Mouse (Mus musculus): ENCODE measurements around the gene Pde4b. TPM values are rescaled to one million over a fixed set of nuclear protein-coding genes. Genes with fewer than 3 reads are reported as not detected.

Pde4b gene
- polyA plus RNA-seq, 1 experiment from 2014 or later = 25.7 TPM

DNA sequence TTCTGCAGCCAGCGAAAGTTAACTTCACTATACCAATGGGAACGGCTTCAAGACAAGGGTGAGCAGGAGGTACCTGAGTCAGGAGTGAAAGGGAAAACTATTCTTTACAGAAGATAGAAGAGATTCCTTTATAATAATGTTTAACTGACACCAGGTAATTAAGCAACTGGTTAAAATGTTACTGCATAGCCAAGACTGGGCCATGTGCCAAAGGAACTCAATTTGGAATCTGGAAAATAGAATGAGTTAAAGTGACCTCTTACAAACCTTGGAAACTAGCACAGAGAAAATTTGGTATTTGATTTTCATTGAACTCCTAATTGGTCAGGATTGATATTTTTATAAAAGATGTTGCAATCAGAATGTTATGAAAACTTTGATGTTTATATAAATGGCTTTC is 228.7 kb downstream of the Pde4b start:
- no peak overlapping the region for H3K4me2 ChIP-seq
- H3K36me3 ChIP-seq (ENCODE audit: insufficient read depth) = no peaks in the 10 kb centered on the region
- H3K27ac ChIP-seq (ENCODE audit: low read depth) = no peak overlapping the region
- H3K9me3 ChIP-seq (ENCODE audit: low read depth, low read length) = no peaks in the 10 kb centered on the region
- WGBS = 77% methylated on average over 2 of the region's 2 CpGs
- no peak for TF ChIP-seq CTCF (IDR thresholded peaks at IDR 0.05; ENCODE audit: low read depth)
- ATAC-seq (ENCODE audit: insufficient read depth) = no peak
- H3K9ac ChIP-seq = no peak overlapping the region
- no peaks in the 10 kb centered on the region for H3K4me1 ChIP-seq (ENCODE audit: insufficient read depth)
- no peak overlapping the region for H3K4me3 ChIP-seq (ENCODE audit: low read depth, low read length)
- no peaks in the 10 kb centered on the region for H3K27me3 ChIP-seq (ENCODE audit: insufficient read depth, low read length)
- peak; percentile 38 for DNase-seq

DNA sequence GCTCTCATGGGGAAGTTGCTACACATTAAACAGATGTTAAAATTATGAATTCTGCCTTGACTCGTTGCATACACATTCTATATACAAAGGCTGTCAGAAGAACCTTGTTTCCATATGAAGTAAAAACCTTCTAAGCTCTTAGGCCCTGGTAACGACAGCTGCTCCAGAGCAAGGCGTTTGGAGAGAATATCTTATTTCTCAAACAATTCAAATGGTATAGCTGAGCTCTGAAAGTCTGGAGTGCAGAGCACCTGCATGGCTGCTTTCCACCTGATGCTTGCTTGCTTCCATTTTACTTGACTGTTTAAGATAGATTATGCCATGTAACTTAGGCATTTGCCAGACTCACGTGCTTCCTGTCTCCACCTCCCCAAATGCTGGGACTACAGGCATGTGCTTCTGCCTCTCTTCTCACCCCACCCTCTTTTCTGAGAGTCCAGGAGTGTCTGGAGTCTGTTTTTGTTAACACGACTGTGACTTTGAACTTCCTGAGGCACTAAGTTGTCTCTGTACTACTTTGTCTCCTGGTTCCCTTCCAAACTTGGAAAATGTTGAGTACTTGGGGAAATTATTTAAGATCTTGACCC is 229.4 kb downstream of the Pde4b start:
- no peaks in the 10 kb centered on the region for H3K27me3 ChIP-seq (ENCODE audit: insufficient read depth, low read length)
- H3K36me3 ChIP-seq (ENCODE audit: insufficient read depth) = no peaks in the 10 kb centered on the region
- no peak for TF ChIP-seq CTCF (IDR thresholded peaks at IDR 0.05; ENCODE audit: low read depth)
- no peak for ATAC-seq (ENCODE audit: insufficient read depth)
- H3K4me3 ChIP-seq (ENCODE audit: low read depth, low read length) = no peak overlapping the region
- H3K27ac ChIP-seq (ENCODE audit: low read depth) = no peak overlapping the region
- WGBS = 44% methylated on average over 5 of the region's 5 CpGs
- no peak overlapping the region for H3K9ac ChIP-seq
- no peak overlapping the region for H3K4me2 ChIP-seq
- H3K4me1 ChIP-seq (ENCODE audit: insufficient read depth) = no peaks in the 10 kb centered on the region
- no peaks in the 10 kb centered on the region for H3K9me3 ChIP-seq (ENCODE audit: low read depth, low read length)
- no peak for DNase-seq

DNA sequence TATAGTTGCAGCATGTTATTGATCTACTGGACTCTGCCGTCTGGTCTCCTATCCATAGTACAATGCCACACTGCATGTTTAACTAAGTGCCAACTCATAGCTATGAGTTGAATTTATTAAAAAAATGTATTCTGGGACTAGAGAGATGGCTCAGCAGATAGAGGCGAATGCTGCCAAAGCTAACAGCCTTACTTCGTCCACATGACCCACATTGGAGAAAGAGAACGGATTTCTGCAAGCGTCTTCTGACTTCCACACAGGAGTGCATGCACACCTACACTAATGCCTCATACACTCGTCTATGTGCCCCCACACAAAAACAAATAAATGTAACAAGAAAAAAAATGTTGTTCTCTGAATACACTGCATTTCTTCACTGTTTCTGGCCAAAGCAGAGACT is 231.3 kb downstream of the Pde4b start:
- ATAC-seq (ENCODE audit: insufficient read depth) = no peak
- Histone ChIP-seq H3K9ac (no peak overlapping the region), H3K9me3 (ENCODE audit: low read depth, low read length) (no peaks in the 10 kb centered on the region), H3K27ac (ENCODE audit: low read depth) (no peak overlapping the region), H3K4me2 (no peak overlapping the region), H3K4me1 (ENCODE audit: insufficient read depth) (no peaks in the 10 kb centered on the region), H3K36me3 (ENCODE audit: insufficient read depth) (no peaks in the 10 kb centered on the region), H3K4me3 (ENCODE audit: low read depth, low read length) (no peak overlapping the region), H3K27me3 (ENCODE audit: insufficient read depth, low read length) (no peaks in the 10 kb centered on the region)
- 76% methylated on average over 6 of the region's 6 CpGs for WGBS
- no peak for TF ChIP-seq CTCF (IDR thresholded peaks at IDR 0.05; ENCODE audit: low read depth)
- DNase-seq = no peak

DNA sequence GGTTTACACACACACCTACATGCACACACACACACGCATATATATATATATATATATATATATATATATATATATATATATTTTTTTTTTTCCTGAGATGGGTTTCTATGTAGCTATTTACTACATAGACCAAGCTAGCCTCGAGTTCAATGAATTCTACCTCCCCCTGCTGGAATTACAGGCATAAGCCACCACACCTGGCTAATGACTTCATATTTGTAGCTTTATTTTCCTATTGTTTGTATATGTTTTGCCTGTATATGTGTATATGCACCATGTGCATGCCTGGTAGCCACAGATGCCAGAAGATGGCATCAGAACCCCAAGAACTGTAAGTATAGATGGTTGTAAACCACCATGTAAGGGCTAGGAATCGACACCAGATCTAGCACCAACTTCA is 234.0 kb downstream of the Pde4b start:
- Histone ChIP-seq H3K27ac (ENCODE audit: low read depth) (no peak overlapping the region), H3K4me2 (no peak overlapping the region), H3K36me3 (ENCODE audit: insufficient read depth) (no peaks in the 10 kb centered on the region), H3K4me1 (ENCODE audit: insufficient read depth) (no peaks in the 10 kb centered on the region), H3K9ac (no peak overlapping the region), H3K4me3 (ENCODE audit: low read depth, low read length) (no peak overlapping the region), H3K27me3 (ENCODE audit: insufficient read depth, low read length) (no peaks in the 10 kb centered on the region), H3K9me3 (ENCODE audit: low read depth, low read length) (no peaks in the 10 kb centered on the region)
- 60% methylated on average over 3 of the region's 3 CpGs for WGBS
- ATAC-seq (ENCODE audit: insufficient read depth) (no peak), DNase-seq (peak; percentile 8)
- TF ChIP-seq CTCF (IDR thresholded peaks at IDR 0.05; ENCODE audit: low read depth) = peak; percentile 17; the same call in 1 of the 2 replicates

DNA sequence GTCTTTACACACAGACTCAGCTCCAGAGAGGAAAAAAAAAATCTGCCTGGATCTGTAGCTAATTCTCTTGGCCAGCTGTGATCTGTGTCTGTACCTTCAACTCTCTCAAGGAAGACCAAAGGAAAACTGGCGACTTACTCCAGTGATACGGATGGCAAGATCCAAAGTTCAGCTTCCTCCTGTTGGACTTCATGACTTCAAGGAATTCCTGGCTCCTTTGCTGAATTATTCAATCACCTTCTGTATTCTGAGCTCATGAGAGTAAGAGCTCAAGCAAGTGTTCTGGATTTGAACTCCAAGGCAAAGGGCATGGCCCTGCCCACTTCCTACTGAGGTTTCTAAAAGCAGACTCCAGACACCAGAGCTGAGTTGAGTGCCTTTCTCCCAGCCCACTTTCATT is 245.0 kb downstream of the Pde4b start:
- no peak overlapping the region for H3K27ac ChIP-seq (ENCODE audit: low read depth)
- DNase-seq = no peak
- H3K36me3 ChIP-seq (ENCODE audit: insufficient read depth) = no peaks in the 10 kb centered on the region
- no peaks in the 10 kb centered on the region for H3K9me3 ChIP-seq (ENCODE audit: low read depth, low read length)
- H3K4me3 ChIP-seq (ENCODE audit: low read depth, low read length) = no peak overlapping the region
- H3K9ac ChIP-seq = no peak overlapping the region
- H3K4me1 ChIP-seq (ENCODE audit: insufficient read depth) = no peaks in the 10 kb centered on the region
- no peak for TF ChIP-seq CTCF (IDR thresholded peaks at IDR 0.05; ENCODE audit: low read depth)
- H3K27me3 ChIP-seq (ENCODE audit: insufficient read depth, low read length) = no peaks in the 10 kb centered on the region
- ATAC-seq (ENCODE audit: insufficient read depth) = no peak
- H3K4me2 ChIP-seq = no peak overlapping the region
- 80% methylated on average over 2 of the region's 2 CpGs for WGBS

DNA sequence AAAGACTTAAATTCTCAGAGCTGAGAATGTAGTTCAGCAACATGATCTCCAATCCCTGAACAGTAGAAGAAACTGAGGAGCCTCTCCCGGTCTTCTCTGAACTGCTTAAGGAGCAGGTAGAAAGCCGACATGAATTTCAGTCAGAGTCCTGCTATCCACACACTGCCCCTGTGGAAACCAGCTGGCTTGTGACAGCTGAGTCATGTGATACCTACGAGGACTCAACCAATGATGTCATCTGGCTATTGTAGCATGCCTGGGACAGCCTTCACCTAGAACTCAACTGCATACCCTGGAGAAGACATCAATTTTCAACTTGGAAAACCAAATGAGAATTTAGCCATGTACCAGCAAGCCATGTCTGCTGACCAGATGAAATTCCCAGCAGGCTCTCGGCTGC is 245.5 kb downstream of the Pde4b start:
- Histone ChIP-seq H3K4me3 (ENCODE audit: low read depth, low read length) (no peak overlapping the region), H3K9ac (no peak overlapping the region), H3K27ac (ENCODE audit: low read depth) (no peak overlapping the region), H3K36me3 (ENCODE audit: insufficient read depth) (no peaks in the 10 kb centered on the region), H3K27me3 (ENCODE audit: insufficient read depth, low read length) (no peaks in the 10 kb centered on the region), H3K9me3 (ENCODE audit: low read depth, low read length) (no peaks in the 10 kb centered on the region), H3K4me1 (ENCODE audit: insufficient read depth) (no peaks in the 10 kb centered on the region), H3K4me2 (no peak overlapping the region)
- ATAC-seq (ENCODE audit: insufficient read depth) = no peak
- 62% methylated on average over 4 of the region's 4 CpGs for WGBS
- DNase-seq = no peak
- no peak for TF ChIP-seq CTCF (IDR thresholded peaks at IDR 0.05; ENCODE audit: low read depth)

DNA sequence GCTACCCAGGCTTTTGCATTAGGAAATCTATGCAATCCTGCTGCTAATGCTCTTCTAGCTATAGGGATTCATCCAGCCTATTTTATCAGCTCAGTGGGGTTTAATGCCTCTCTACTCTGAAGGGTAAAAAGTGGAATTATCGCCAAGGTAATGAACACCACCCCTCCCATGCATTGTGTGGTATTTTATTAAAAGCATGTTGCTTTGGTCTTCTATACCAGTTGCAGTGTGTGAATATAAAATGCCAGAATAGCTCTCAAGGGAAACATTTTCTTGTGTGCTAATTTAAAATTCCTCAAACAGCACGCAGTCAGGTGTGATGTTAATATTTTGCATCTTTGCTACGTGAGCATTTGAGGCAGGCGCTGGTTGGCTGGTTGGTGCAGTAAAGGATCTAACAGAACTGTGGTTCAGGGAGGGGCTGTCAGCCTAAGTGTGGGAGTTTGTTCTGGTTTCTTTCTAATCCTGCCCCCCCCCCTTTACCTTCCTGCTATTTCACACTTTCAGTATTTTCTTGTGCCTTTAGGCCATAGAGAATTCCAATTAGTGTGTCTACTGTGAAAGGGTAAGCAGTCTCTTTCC is 259.7 kb downstream of the Pde4b start:
- Histone ChIP-seq H3K36me3 (ENCODE audit: insufficient read depth) (no peaks in the 10 kb centered on the region), H3K27ac (ENCODE audit: low read depth) (no peak overlapping the region), H3K9ac (no peak overlapping the region), H3K27me3 (ENCODE audit: insufficient read depth, low read length) (no peaks in the 10 kb centered on the region), H3K9me3 (ENCODE audit: low read depth, low read length) (no peaks in the 10 kb centered on the region), H3K4me2 (no peak overlapping the region), H3K4me3 (ENCODE audit: low read depth, low read length) (no peak overlapping the region), H3K4me1 (ENCODE audit: insufficient read depth) (no peaks in the 10 kb centered on the region)
- TF ChIP-seq CTCF (IDR thresholded peaks at IDR 0.05; ENCODE audit: low read depth) = no peak
- no peak for DNase-seq
- WGBS = 78% methylated on average over 4 of the region's 4 CpGs
- no peak for ATAC-seq (ENCODE audit: insufficient read depth)

All from lung, embryonic 14.5 days (tissue).